Mouse (Mus musculus): Measurements from ENCODE around the gene Sucla2.

Gene Sucla2

GRCm38 (mm10) chr14:73524766-73525448, at the start of gene Sucla2:
Gene Sucla2 (plus strand): TSS chr14:73525319.
- DNase-seq (ENCODE audit: low spot score), result peak; percentile 87

GRCm38 (mm10) chr14:73475506-73475905, 49.6 kb upstream of the Sucla2 start:
- no peak for DNase-seq (ENCODE audit: low spot score)

- no peak for DNase-seq (ENCODE audit: low spot score)
These were observed 48.7 kb upstream of the Sucla2 start for GRCm38 (mm10) chr14:73476361-73476934.

GRCm38 (mm10) chr14:73477077-73477476, 48.0 kb upstream of the Sucla2 start:
- DNase-seq (ENCODE audit: low spot score), result no peak

GRCm38 (mm10) chr14:73478321-73478720, 46.8 kb upstream of the Sucla2 start:
- DNase-seq (ENCODE audit: low spot score), result no peak

- no peak for DNase-seq (ENCODE audit: low spot score)
These were observed 45.3 kb upstream of the Sucla2 start for GRCm38 (mm10) chr14:73479771-73480170.

- DNase-seq (ENCODE audit: low spot score), result no peak
These were observed 41.4 kb upstream of the Sucla2 start for GRCm38 (mm10) chr14:73483516-73484229.

GRCm38 (mm10) chr14:73484366-73485110, 40.6 kb upstream of the Sucla2 start:
- DNase-seq (ENCODE audit: low spot score), result no peak

GRCm38 (mm10) chr14:73486641-73487040, 38.5 kb upstream of the Sucla2 start:
- no peak for DNase-seq (ENCODE audit: low spot score)

GRCm38 (mm10) chr14:73493356-73493755, 31.8 kb upstream of the Sucla2 start:
- DNase-seq (ENCODE audit: low spot score), result no peak

GRCm38 (mm10) chr14:73494122-73494521, 31.0 kb upstream of the Sucla2 start:
- DNase-seq (ENCODE audit: low spot score), result no peak

- no peak for DNase-seq (ENCODE audit: low spot score)
These were observed 29.4 kb upstream of the Sucla2 start for GRCm38 (mm10) chr14:73495753-73496152.

GRCm38 (mm10) chr14:73501283-73501682, 23.8 kb upstream of the Sucla2 start:
- DNase-seq (ENCODE audit: low spot score), result no peak

GRCm38 (mm10) chr14:73501721-73502120, 23.4 kb upstream of the Sucla2 start:
- no peak for DNase-seq (ENCODE audit: low spot score)

GRCm38 (mm10) chr14:73502591-73503184, 22.4 kb upstream of the Sucla2 start:
- no peak for DNase-seq (ENCODE audit: low spot score)

- DNase-seq (ENCODE audit: low spot score), result no peak
These were observed 21.7 kb upstream of the Sucla2 start for GRCm38 (mm10) chr14:73503237-73503933.

GRCm38 (mm10) chr14:73506283-73506682, 18.8 kb upstream of the Sucla2 start:
- no peak for DNase-seq (ENCODE audit: low spot score)

- DNase-seq (ENCODE audit: low spot score), result no peak
These were observed 17.9 kb upstream of the Sucla2 start for GRCm38 (mm10) chr14:73507200-73507599.

GRCm38 (mm10) chr14:73507702-73508376, 17.3 kb upstream of the Sucla2 start:
- no peak for DNase-seq (ENCODE audit: low spot score)

GRCm38 (mm10) chr14:73508630-73509395, 16.3 kb upstream of the Sucla2 start:
- no peak for DNase-seq (ENCODE audit: low spot score)
